Mouse (Mus musculus): ENCODE measurements around the gene Hap1. TPM values are rescaled to one million over a fixed set of nuclear protein-coding genes. Genes with fewer than 3 reads are reported as not detected.

The Hap1 gene
- polyA plus RNA-seq, 1 experiment from 2014 or later = 1.5 TPM

DNA sequence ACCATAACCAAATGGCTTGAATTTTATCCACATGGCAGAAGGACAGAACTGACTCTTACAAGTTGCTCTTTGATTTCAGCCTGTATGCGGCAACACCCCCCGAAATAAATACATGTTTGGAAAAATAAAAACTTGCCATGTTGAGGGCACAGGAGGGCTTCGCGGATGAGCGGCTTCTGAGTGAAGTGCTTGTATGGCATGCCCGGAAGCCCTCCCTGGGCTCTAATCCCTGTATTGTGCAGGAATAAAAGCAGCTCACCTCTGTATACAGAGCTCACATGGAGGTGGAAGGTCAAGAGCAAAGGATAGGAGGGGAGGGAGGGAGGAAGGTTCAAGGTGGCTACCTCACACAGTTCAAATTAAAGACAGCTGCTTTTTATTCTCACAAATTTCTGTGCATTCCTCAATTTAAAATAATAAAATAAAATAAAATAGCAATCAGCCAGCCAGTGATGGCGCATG is 36.0 kb upstream of the Hap1 start:
- Histone ChIP-seq H3K4me2 (no peak overlapping the region), H3K4me1 (replicated peaks; ENCODE audit: control insufficient read depth, insufficient read depth, low read length) (peaks cover 52% of the 10 kb centered on the region), H3K9ac (ENCODE audit: low read depth, low read length) (no peak overlapping the region), H3K36me3 (ENCODE audit: control insufficient read depth, insufficient read depth, low read length) (no peaks in the 10 kb centered on the region; the same call in 1 of the 2 replicates), H3K27me3 (replicated peaks; ENCODE audit: control insufficient read depth, insufficient read depth, low read length) (no peaks in the 10 kb centered on the region), H3K4me3 (ENCODE audit: low read depth, low read length) (no peak overlapping the region), H3K27ac (ENCODE audit: low read depth, low read length) (no peak overlapping the region), H3K9me3 (ENCODE audit: control insufficient read depth, low read length) (no peaks in the 10 kb centered on the region)
- ATAC-seq (replicated peaks; ENCODE audit: low FRiP score) = no peak
- DNase-seq (ENCODE audit: low spot score) = no peak
- 90% methylated on average over 7 of the region's 7 CpGs for WGBS

DNA sequence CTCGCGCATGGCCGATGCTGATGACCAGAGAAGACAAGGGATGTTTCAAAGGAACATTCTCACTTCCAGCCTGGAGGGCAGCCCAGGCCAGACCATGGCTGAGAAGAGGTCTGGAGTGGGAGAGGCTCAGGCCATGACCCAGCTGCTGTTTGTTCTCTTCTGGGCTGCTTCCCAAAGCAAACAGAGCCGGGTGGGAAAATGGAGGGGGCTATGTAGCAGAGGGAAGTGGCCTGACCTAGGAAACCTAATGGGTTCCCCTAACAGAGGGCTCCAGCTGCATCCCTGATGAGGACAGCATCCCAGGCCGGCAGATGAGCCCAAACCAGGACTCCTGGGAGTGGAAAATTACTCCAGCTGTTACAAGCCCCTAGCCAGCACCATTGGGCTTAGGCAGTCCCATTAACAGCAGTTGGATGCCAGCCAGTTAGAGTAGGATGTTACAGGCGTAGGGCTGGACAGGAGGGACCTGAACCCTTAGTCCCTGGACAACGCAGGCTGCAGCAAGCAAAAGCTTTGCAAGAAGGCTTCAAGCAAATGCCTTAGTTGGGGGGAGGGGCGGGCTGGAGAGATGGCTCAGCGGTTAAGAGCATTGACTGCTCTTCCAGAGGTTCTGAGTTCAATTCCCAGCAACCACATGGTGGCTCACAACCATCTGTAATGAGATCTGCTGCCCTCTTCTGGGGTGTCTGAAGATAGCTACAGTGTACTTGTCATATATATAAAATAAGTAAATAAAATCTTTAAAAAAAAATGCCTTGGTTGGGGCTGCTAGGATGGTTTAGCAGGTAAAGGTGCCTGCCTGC is 35.4 kb upstream of the Hap1 start:
- H3K36me3 ChIP-seq (ENCODE audit: control insufficient read depth, insufficient read depth, low read length) = no peaks in the 10 kb centered on the region; the same call in 1 of the 2 replicates
- H3K4me2 ChIP-seq = peak overlapping the region; percentile 37
- peaks cover 52% of the 10 kb centered on the region for H3K4me1 ChIP-seq (replicated peaks; ENCODE audit: control insufficient read depth, insufficient read depth, low read length)
- H3K27ac ChIP-seq (ENCODE audit: low read depth, low read length) = peak overlapping the region; percentile 38
- H3K4me3 ChIP-seq (ENCODE audit: low read depth, low read length) = no peak overlapping the region
- no peak overlapping the region for H3K9ac ChIP-seq (ENCODE audit: low read depth, low read length)
- no peaks in the 10 kb centered on the region for H3K27me3 ChIP-seq (replicated peaks; ENCODE audit: control insufficient read depth, insufficient read depth, low read length)
- H3K9me3 ChIP-seq (ENCODE audit: control insufficient read depth, low read length) = no peaks in the 10 kb centered on the region
- WGBS = 71% methylated on average over 9 of the region's 9 CpGs
- no peak for DNase-seq (ENCODE audit: low spot score)
- peak; percentile 24; the same call in 1 of the 2 replicates for ATAC-seq (replicated peaks; ENCODE audit: low FRiP score)

GRCm38 (mm10) chr11:100389931-100390445 is 34.1 kb upstream of the Hap1 start:
- Histone ChIP-seq H3K4me3 (ENCODE audit: low read depth, low read length) (no peak overlapping the region), H3K4me2 (peak overlapping the region; percentile 26; the same call in 1 of the 2 replicates), H3K9me3 (ENCODE audit: control insufficient read depth, low read length) (no peaks in the 10 kb centered on the region), H3K36me3 (ENCODE audit: control insufficient read depth, insufficient read depth, low read length) (peaks cover 6% of the 10 kb centered on the region; the same call in 1 of the 2 replicates), H3K4me1 (replicated peaks; ENCODE audit: control insufficient read depth, insufficient read depth, low read length) (peaks cover 40% of the 10 kb centered on the region), H3K27me3 (replicated peaks; ENCODE audit: control insufficient read depth, insufficient read depth, low read length) (no peaks in the 10 kb centered on the region), H3K27ac (ENCODE audit: low read depth, low read length) (no peak overlapping the region), H3K9ac (ENCODE audit: low read depth, low read length) (no peak overlapping the region)
- ATAC-seq (replicated peaks; ENCODE audit: low FRiP score) (no peak), DNase-seq (ENCODE audit: low spot score) (no peak)
- 41% methylated on average over 8 of the region's 8 CpGs for WGBS

DNA sequence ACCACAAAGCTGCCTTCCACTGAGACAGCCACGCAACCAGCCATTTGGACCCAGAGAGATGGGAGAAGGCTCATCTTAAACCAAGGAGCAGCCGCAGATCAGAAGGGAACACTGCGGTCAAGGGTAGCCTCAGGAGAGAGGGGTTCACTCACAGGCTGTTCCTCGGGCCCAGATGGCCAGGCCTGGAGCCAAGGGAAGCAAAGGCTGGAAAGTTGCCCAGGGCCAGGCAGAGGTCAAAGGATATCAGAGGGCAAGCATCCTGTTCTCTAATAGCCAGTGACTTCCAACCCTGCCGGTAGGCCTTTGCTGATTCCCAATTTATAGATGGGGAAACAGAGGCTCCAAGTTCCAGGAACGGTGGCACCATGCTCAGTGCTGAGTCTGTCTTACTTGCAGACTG is 32.7 kb upstream of the Hap1 start:
- Histone ChIP-seq H3K9ac (ENCODE audit: low read depth, low read length) (no peak overlapping the region), H3K4me3 (ENCODE audit: low read depth, low read length) (no peak overlapping the region), H3K27ac (ENCODE audit: low read depth, low read length) (no peak overlapping the region), H3K27me3 (replicated peaks; ENCODE audit: control insufficient read depth, insufficient read depth, low read length) (no peaks in the 10 kb centered on the region), H3K9me3 (ENCODE audit: control insufficient read depth, low read length) (no peaks in the 10 kb centered on the region), H3K36me3 (ENCODE audit: control insufficient read depth, insufficient read depth, low read length) (peaks cover 8% of the 10 kb centered on the region; the same call in 1 of the 2 replicates), H3K4me2 (no peak overlapping the region), H3K4me1 (replicated peaks; ENCODE audit: control insufficient read depth, insufficient read depth, low read length) (peaks cover 35% of the 10 kb centered on the region)
- DNase-seq (ENCODE audit: low spot score) (no peak), ATAC-seq (replicated peaks; ENCODE audit: low FRiP score) (no peak)
- 63% methylated on average over 6 of the region's 6 CpGs for WGBS

- no peak overlapping the region for H3K4me3 ChIP-seq (ENCODE audit: low read depth, low read length)
- H3K4me2 ChIP-seq = no peak overlapping the region
- peaks cover 35% of the 10 kb centered on the region for H3K4me1 ChIP-seq (replicated peaks; ENCODE audit: control insufficient read depth, insufficient read depth, low read length)
- 46% methylated on average over 14 of the region's 14 CpGs for WGBS
- no peak overlapping the region for H3K27ac ChIP-seq (ENCODE audit: low read depth, low read length)
- no peak overlapping the region for H3K9ac ChIP-seq (ENCODE audit: low read depth, low read length)
- H3K9me3 ChIP-seq (ENCODE audit: control insufficient read depth, low read length) = no peaks in the 10 kb centered on the region
- no peaks in the 10 kb centered on the region for H3K27me3 ChIP-seq (replicated peaks; ENCODE audit: control insufficient read depth, insufficient read depth, low read length)
- ATAC-seq (replicated peaks; ENCODE audit: low FRiP score) (no peak), DNase-seq (ENCODE audit: low spot score) (no peak)
- H3K36me3 ChIP-seq (ENCODE audit: control insufficient read depth, insufficient read depth, low read length) = peaks cover 17% of the 10 kb centered on the region
Observed at GRCm38 (mm10) chr11:100387589-100388375, 31.9 kb upstream of the Hap1 start.

GRCm38 (mm10) chr11:100387111-100387510 is 31.2 kb upstream of the Hap1 start:
- Histone ChIP-seq H3K27ac (ENCODE audit: low read depth, low read length) (no peak overlapping the region), H3K27me3 (replicated peaks; ENCODE audit: control insufficient read depth, insufficient read depth, low read length) (no peaks in the 10 kb centered on the region), H3K9ac (ENCODE audit: low read depth, low read length) (no peak overlapping the region), H3K4me2 (no peak overlapping the region), H3K36me3 (ENCODE audit: control insufficient read depth, insufficient read depth, low read length) (peaks cover 17% of the 10 kb centered on the region), H3K9me3 (ENCODE audit: control insufficient read depth, low read length) (no peaks in the 10 kb centered on the region), H3K4me1 (replicated peaks; ENCODE audit: control insufficient read depth, insufficient read depth, low read length) (peaks cover 35% of the 10 kb centered on the region), H3K4me3 (ENCODE audit: low read depth, low read length) (no peak overlapping the region)
- no peak for DNase-seq (ENCODE audit: low spot score)
- WGBS = 88% methylated on average over 6 of the region's 6 CpGs
- ATAC-seq (replicated peaks; ENCODE audit: low FRiP score) = no peak

- Histone ChIP-seq H3K4me1 (replicated peaks; ENCODE audit: control insufficient read depth, insufficient read depth, low read length) (peaks cover 35% of the 10 kb centered on the region), H3K36me3 (ENCODE audit: control insufficient read depth, insufficient read depth, low read length) (peaks cover 17% of the 10 kb centered on the region), H3K9me3 (ENCODE audit: control insufficient read depth, low read length) (no peaks in the 10 kb centered on the region), H3K4me3 (ENCODE audit: low read depth, low read length) (no peak overlapping the region), H3K27ac (ENCODE audit: low read depth, low read length) (no peak overlapping the region), H3K9ac (ENCODE audit: low read depth, low read length) (no peak overlapping the region), H3K4me2 (no peak overlapping the region), H3K27me3 (replicated peaks; ENCODE audit: control insufficient read depth, insufficient read depth, low read length) (no peaks in the 10 kb centered on the region)
- no peak for DNase-seq (ENCODE audit: low spot score)
- WGBS = 39% methylated on average over 5 of the region's 5 CpGs
- no peak for ATAC-seq (replicated peaks; ENCODE audit: low FRiP score)
Observed at GRCm38 (mm10) chr11:100386586-100386985, 30.7 kb upstream of the Hap1 start.

DNA sequence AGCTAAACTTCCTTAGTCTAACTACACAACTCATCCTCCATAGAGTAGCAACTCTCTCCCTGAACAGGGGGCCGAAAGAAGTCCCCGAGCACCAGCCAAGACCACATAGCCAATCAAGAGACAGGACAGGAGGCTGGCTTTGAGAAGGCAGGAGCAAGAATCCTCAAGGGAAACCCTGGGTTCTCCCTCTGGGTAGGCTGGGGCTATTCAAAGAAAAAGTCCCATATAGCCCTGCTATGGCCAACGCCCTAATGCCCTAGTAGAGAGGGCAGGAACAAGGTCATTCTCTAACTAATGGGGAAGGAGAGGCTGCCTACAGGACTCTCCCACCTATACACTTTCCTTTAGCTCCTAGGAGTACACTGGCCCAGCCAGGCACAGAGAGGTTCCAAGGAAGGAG is 29.1 kb upstream of the Hap1 start:
- ATAC-seq (replicated peaks; ENCODE audit: low FRiP score) = no peak
- no peaks in the 10 kb centered on the region for H3K9me3 ChIP-seq (ENCODE audit: control insufficient read depth, low read length)
- no peak overlapping the region for H3K9ac ChIP-seq (ENCODE audit: low read depth, low read length)
- no peak overlapping the region for H3K4me2 ChIP-seq
- 79% methylated on average over 3 of the region's 3 CpGs for WGBS
- no peak for DNase-seq (ENCODE audit: low spot score)
- H3K27ac ChIP-seq (ENCODE audit: low read depth, low read length) = no peak overlapping the region
- peaks cover 24% of the 10 kb centered on the region for H3K36me3 ChIP-seq (ENCODE audit: control insufficient read depth, insufficient read depth, low read length)
- H3K27me3 ChIP-seq (replicated peaks; ENCODE audit: control insufficient read depth, insufficient read depth, low read length) = no peaks in the 10 kb centered on the region
- peaks cover 22% of the 10 kb centered on the region for H3K4me1 ChIP-seq (replicated peaks; ENCODE audit: control insufficient read depth, insufficient read depth, low read length)
- no peak overlapping the region for H3K4me3 ChIP-seq (ENCODE audit: low read depth, low read length)

Data from liver, embryonic 11.5 days (tissue).